Mouse (Mus musculus) C2C12 (cell line): ENCODE results near the gene Adpgk.

Experiments
- CEBPB ChIP-seq: IDR thresholded peaks from one replicate; pipeline ENCODE4 v1.6.1; 2011; ENCODE audit warnings: low read depth, mild to moderate bottlenecking, control low read depth, moderate library complexity
- CTCF ChIP-seq: IDR thresholded peaks from one replicate; pipeline ENCODE4 v1.5.1; 2011; ENCODE audit not compliant: control insufficient read depth, insufficient read depth, insufficient read length
- MAX ChIP-seq: IDR thresholded peaks from one replicate; pipeline ENCODE4 v1.6.1; 2011; ENCODE audit warnings: mild to moderate bottlenecking, control low read depth
- MYOG ChIP-seq: IDR thresholded peaks from one replicate; pipeline ENCODE4 v1.6.1; 2011; ENCODE audit not compliant: control insufficient read depth, insufficient read length; ENCODE audit errors: extremely low read depth
- USF1 ChIP-seq: IDR thresholded peaks from one replicate; pipeline ENCODE4 v1.6.1; 2011; ENCODE audit warnings: low read depth, mild to moderate bottlenecking, control low read depth, moderate library complexity

DNA sequence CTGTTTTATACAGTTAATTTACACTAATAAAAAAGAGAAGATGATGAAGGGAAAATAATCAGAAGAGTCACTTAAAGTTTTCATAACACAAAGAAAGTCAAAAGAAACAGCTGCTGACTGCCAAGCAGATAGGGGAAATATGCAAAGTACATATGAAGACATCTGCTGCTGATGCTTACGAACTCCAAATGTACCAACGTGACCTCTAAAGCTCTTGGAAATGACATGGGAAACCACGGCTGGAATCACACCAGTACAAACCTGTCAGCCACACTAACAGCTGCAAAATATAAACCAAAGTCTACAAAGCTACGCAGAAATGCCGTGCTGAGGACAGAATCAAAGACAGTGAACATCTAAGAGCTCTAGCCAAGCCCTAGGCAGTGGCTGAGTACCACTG is 47.7 kb downstream of the Adpgk start:
- TF ChIP-seq CTCF (no peak), USF1 (no peak), MYOG (no peak), MAX (no peak), CEBPB (no peak)
